Mouse (Mus musculus) lung, adult 18-20 months (tissue): Measurements from ENCODE around the gene Stk16.
"Not testable (repeated sequence)": the region's sequence is repeated elsewhere in the genome, so short reads cannot be mapped to it uniquely, and the experiment has no call there.

ENCODE experiments used
- DNase-seq, 2 experiments: peaks; one replicate each; pipeline ENCODE4 v3.0.0; 2022; ENCODE audit warnings: mixed read lengths in 2 of 2

Gene Stk16

DNA sequence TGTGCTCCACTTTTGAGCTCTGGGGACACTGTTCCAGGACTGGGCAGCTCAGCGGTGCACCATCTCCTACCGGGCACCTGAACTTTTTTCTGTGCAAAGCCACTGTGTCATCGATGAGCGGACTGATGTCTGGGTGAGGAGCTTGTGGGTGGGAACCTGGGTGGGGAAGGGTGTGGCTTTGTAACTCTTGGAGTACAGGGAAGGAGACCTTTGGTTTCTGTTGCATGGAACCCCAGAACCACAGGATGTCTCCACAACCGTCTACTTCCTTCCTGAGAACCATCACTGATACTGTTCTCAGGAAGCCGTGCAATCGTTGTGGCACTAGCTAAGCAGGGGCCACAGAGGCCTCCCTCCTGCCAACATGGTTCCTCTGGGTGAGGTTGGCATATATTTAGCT is 2.5 kb downstream of the Stk16 start:
- no peak for DNase-seq

DNA sequence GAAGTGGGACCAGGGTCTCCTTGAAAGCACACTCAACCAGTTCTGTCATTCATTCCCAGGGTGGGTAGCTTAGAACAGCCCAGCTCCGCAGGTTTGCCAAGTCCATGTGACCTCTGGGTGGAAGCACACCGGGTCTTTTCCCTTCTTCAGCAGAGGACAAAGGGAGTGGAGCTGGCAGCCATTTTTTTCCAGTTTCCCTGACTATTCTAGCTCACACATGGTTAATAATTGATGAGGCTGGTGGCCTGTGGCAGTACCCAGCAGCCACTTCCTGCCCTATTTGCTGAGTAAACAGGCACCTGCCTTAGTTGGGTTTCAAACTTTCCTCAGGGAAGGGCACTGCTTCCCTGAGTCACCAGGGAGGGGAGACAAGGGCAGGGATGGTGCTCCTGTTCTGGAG is 3.8 kb downstream of the Stk16 start:
- no peak for DNase-seq

DNA sequence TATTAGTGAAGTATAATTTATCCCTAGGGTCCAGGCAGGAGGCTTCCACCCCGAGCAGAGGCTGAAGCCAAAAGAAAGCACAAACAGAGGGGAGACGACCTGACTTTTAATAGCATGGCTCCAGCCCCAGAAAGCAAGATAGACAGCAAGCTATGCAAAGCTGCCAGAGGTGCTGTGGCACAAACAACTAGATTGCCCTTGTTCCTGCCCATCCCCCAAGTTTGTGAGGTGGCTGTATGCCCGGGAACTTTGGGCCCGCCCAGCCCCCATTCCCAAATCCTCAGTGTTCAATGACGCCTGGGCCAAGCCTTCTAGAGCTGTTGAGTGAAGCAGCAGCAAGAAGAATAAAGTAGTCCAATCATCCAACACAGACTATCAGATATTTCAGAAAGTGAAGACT is 4.2 kb downstream of the Stk16 start:
- DNase-seq: peak in 1 of 2 experiments; percentile 27

DNA sequence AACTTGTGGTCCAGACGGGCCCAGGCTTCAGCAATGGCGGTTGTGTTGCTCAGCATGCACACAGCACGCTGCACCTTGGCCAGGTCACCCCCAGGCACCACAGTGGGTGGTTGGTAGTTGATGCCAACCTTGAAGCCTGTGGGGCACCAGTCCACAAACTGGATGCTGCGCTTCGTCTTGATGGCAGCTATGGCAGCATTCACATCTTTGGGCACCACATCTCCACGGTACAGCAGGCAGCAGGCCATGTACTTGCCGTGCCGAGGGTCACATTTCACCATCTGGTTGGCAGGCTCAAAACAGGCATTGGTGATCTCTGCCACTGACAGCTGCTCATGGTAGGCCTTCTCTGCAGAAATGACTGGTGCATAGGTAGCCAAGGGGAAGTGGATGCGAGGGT is 5.1 kb downstream of the Stk16 start:
- no peak for DNase-seq

DNA sequence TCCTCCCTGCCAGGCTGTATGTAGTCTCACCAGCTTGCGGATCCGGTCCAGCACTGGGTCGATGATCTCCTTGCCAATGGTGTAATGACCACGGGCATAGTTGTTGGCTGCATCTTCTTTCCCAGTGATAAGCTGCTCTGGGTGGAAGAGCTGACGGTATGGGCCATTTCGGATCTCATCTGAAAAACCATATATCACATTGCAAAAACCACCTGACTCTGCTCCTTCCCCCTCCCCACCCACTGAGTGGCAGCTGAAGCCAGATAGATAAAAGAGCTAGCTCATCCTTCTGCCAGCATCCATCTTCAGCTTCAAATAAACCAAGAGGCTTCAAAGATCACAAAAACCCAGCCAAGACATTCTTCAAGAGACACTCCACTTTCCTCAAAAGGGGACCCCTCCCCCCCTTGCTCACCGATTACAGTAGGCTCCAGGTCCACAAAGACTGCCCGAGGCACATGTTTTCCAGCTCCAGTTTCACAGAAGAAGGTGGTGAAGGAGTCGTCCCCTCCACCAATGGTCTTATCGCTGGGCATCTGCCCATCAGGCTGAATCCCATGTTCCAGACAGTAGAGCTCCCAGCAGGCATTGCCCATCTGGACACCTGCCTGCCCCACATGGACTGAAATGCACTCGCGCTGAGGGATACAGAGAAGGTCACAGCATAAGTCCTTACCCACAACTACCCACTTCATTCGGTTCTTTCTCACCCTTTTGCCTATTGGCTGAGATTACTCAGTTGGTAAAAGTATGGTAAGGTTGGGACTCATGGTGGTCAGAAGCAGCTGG is 6.4 kb downstream of the Stk16 start:
- no peak for DNase-seq

DNA sequence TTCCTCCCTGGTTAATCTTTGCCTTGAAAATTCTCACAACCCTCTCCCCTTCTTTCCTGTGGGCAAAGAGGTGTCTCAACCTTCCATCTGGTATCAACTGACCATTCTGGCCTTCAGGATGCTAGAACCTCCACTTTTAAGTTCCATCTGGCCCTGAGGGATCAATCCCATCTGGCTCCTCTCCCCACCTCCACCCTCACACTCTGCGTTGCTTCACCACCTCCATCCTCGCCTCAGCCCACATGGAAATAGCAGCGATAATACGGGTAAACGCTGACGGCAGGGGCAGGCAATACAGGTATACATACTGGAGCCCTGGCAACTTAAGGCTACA is 7.2 kb downstream of the Stk16 start:
- DNase-seq: no peak

DNA sequence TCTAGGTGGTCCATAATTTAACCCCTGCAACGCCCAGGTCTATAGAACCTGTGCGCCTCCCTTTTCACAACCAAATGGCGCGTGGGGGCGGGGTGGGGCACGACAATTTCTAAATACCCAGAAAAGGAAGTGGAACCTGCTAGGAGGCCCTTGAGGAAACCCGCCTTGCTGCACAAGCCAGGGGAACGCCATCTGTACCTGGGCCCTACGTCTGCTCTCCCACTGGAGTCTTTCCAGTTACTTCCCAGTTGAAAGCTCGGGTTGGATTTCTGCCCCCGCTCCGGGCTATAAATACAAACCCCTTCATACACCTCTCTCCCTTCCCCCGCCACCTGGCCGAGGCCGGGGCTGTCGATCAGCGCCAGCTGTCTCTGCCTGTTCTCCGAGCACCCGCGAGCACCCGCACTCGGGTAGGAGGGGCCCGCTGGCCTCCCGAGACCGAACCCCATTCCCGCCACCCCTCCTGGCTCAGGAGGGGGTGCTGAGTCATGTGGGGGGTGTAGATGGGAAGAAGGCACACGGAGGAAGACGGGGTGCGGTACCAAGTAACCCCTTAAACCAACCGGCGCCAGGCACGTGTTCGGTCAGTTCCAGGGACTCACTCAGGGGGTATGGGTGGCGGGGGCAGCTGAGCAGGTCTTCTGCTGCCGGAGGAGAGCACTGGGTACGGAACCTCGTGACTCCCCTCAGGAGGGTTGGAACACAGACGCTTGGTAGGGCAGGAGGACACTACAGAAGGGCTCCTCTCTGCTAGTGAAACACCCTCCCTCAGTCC is 7.8 kb downstream of the Stk16 start:
- DNase-seq: peak; percentile 65 to 69

GRCm38 (mm10) chr1:75219078-75219477 is 8.4 kb downstream of the Stk16 start:
- peak; percentile 94 to 96 for DNase-seq

- peak; percentile 18 to 46 for DNase-seq
Observed at GRCm38 (mm10) chr1:75219531-75219930, 8.9 kb downstream of the Stk16 start, which contains the start of gene Tuba4a. Tuba4a (minus strand) TSS chr1:75219865.

- DNase-seq: no peak
Observed at GRCm38 (mm10) chr1:75221538-75221937, 10.9 kb downstream of the Stk16 start.

DNA sequence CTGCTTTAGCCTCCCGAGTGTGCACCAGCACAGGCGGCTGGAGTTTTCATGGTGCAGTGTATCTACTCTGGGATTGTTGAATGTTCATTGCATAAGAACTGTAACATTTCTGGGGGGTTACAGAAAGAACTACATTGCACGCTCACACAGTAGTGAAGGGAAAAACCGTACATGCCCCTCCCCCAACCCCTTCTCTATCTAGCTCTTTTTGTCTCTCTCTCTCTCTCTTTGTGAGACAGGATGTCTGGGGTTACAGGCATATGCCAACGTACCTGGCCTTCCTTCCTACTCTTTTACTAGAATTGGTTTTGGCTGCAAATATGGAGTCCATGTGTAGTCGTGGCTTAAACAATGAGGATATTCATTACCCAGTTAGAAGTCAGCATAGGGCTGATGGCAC is 12.3 kb downstream of the Stk16 start:
- no peak for DNase-seq

DNA sequence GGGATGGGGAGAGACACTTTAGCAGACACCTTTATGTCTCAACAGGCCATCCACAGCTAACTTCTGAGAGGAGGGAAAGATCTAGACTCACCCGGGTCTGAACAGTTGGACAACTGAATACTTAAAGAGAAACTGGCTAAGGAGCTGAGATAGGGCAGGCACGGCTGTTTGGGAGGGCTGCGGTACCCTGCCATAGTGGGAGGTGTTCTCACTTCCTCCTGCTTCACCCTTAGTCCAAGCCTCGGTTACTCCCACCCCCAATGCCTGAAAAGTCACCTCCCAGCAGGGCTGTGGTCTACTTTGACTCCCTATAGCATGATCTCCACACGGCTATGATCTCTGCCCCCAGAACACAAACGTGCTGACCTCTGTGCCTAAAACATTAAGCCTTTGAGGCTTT is 12.9 kb downstream of the Stk16 start:
- no peak for DNase-seq

GRCm38 (mm10) chr1:75225473-75225872 is 14.8 kb downstream of the Stk16 start:
- DNase-seq: no peak

DNA sequence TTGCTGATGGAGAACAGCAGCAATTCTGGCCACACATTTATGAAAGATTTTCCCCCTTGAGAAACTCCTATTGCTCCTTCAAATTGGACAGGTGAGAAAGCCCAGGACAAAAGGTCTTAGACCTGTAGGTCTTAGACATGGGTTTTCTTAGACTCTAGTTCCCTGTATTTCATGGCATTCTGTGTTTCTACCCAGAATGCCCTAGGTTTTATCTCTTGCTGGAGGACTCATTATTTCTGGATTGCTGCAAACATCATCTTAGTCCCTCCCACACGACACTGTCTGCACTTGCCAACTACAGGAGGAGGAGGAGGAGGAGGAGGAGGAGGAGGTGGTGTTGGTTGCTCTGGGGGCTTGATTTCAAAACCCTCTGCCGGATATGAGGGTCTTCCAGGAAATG is 15.5 kb downstream of the Stk16 start:
- DNase-seq: no peak

DNA sequence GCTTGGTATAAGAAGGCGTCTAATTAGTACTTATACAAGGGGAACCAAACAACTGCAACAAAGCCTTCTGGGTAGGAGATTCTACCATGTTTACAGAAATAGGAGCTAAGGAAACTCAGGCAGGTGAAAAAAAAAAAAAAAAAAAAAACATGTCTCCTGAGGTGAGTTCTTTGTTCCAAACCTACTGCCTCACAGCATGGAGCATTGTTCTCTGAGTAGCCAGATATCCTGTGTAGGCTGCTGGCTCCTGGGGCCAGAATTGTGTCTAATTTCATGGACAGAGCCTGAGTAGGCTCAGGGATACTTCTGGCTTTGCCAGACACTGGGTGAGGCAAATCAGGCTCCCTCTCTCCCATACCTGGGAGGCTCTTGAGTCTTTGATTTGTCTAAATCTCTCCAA is 17.0 kb downstream of the Stk16 start:
- no peak for DNase-seq

DNA sequence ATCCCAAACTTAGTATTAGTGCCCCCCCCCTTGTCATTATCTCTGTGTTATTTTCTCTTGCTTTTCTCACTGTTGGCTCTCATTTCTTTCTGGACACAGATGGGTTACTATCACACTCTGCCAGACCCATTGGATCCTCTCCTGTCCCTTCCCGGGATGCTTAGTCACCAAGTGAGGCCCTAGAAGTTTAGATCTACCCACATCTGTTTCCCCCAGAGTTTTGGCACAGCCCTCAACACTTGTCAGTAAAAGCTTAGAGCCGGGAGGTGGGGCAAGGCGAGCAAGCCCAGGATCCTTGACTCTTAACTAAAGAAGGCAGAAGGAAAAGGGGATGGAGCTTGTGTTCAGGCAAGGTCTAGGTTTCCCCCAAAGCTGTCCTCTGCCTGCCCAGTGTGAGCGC is 18.5 kb downstream of the Stk16 start:
- DNase-seq: no peak

DNA sequence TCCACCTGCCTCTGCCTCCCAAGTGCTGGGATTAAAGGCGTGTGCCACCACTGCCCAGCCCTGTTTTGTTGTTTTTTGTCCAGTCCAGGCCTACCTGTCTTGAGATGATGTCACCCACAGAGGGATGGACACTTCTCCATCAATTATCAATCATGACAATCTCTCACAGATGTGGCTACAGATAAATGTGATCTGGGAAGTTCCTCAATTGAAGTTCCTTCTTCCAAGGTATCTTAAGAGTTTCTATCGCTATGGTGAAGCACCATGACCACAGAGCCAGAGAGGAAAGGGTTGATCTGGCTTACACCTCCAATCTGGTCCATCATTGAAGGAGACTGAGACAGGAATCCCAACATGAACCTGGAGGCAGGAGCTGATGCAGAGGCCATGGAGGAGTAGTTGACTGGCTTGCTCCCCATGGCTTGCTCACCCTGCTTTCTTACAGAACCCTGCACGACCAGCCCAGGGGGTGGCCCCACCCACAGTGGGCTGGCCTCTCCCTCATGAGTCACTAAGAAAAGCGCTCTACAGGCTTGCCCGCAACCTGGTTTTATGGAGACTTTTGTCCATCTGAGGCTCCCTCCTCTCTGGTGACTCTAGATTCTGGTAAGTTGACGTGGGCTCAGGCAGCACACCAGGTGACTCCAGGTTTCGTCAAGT is 19.8 kb downstream of the Stk16 start:
- no peak for DNase-seq

DNA sequence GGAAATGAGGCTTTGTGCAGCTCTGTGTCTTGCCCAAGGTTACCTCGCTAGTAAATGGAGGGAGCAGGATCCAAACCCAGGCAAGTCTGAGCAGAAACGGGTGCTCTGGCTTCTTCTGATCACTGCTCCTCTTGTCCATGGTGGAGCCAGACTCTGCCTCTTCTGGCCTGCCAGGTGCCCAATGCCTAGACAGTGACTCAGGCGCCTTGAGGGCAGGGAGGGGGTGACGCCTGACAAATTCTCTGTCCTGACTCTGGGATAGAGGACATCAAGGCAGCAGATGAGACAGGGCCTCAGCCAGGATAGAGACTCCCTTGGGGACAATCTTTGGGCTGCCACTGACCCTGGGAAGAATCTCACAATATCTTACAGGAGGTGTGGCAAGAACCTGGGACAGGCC is 20.6 kb downstream of the Stk16 start:
- no peak for DNase-seq

DNA sequence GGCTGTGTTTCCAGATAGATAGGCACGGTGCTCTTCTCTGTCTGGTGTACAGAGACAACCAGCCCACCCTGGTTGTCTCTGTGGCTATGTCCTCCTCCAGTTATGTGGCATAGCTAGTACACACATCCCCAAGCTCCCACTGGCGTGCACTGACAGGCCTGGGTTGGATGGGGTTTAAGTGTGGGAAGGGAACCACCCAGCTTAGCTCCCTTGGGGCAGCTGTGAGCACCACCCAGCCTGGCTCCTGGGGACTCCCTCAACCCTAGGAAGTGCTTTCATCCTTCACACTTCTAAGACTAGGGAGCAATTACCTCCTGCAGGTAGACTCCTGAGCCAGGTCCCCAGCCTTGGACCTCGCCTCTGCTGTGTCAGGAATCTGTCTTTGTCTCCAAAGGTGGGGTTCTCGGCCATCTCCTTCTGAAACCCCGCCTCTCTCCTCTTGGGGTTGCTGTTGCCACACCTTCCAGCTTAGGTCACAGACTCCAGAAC is 21.1 kb downstream of the Stk16 start, which contains the start of gene A630095N17Rik:
Gene A630095N17Rik, minus strand, starts transcription at position 439 of the 489 bp plus-strand sequence.
- no peak for DNase-seq

GRCm38 (mm10) chr1:75232489-75232888 is 21.9 kb downstream of the Stk16 start:
- not testable (repeated sequence) for DNase-seq

GRCm38 (mm10) chr1:75234606-75235005 is 24.0 kb downstream of the Stk16 start:
- peak; percentile 79 to 82 for DNase-seq

- DNase-seq: peak; percentile 92 to 95
Observed at GRCm38 (mm10) chr1:75236117-75237050, 25.7 kb downstream of the Stk16 start, which contains the start of gene Dnajb2. Dnajb2 (plus strand) TSS chr1:75236406.
